In the genomic region with DNA sequence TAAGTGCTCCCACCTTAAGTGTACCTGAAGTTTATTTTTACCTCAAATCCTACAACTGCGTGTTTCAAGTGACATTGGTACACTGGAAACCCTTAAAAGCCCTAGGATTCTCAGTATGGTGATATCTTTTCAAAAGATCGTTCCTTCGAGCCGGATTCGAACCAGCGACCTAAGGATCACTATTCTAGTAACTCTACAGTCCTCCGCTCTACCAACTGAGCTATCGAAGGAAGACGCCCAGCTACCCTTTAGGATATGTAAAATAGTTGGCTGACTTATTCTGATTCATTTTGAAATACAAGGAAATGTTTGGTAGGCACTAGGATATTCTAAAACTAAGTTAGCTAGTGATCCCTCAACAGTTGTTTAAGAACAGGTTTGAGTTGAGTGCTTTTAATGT, we compare ENCODE assay signal across 8 mouse cellular contexts. TPM values are rescaled to one million over a fixed set of nuclear protein-coding genes. Genes with fewer than 3 reads are reported as not detected.
DNase-seq lines count a peak whose midpoint lies in the region; ATAC-seq and TF ChIP-seq lines count a peak whose summit lies in the region.

No protein-coding gene starts in this region.

- H3K9ac ChIP-seq in embryonic facial prominence, embryonic 13.5 days: no peak overlapping the region
- H3K9ac ChIP-seq in hindbrain, embryonic 16.5 days (ENCODE audit: low read depth, low read length): no peak overlapping the region
- H3K9ac ChIP-seq in midbrain, postnatal 0 days (replicated peaks; ENCODE audit: low read length, poor library complexity, severe bottlenecking): no peak overlapping the region

- no peak for TF ChIP-seq CTCF in midbrain, postnatal 0 days (IDR thresholded peaks at IDR 0.05)

- H3K27ac ChIP-seq in embryonic facial prominence, embryonic 13.5 days: no peak overlapping the region
- no peak overlapping the region for H3K27ac ChIP-seq in hindbrain, embryonic 16.5 days (ENCODE audit: low read depth, low read length)
- H3K27ac ChIP-seq in limb, embryonic 10.5 days: no peak overlapping the region
- H3K27ac ChIP-seq in midbrain, postnatal 0 days (ENCODE audit: low read depth, low read length): no peak overlapping the region

- H3K27me3 ChIP-seq in embryonic facial prominence, embryonic 13.5 days: no peaks in the 10 kb centered on the region
- H3K27me3 ChIP-seq in hindbrain, embryonic 16.5 days (replicated peaks; ENCODE audit: control insufficient read depth, insufficient read depth, low read length): no peaks in the 10 kb centered on the region
- H3K27me3 ChIP-seq in limb, embryonic 10.5 days (ENCODE audit: low read depth, poor library complexity, severe bottlenecking): no peaks in the 10 kb centered on the region
- no peaks in the 10 kb centered on the region for H3K27me3 ChIP-seq in midbrain, postnatal 0 days (ENCODE audit: insufficient read depth, low read length)

- ATAC-seq in embryonic facial prominence, embryonic 13.5 days (ENCODE audit: insufficient number of reproducible peaks, insufficient read depth, low FRiP score, low TSS enrichment, low read depth): no peak
- ATAC-seq in hindbrain, embryonic 16.5 days: no peak
- ATAC-seq in midbrain, postnatal 0 days (ENCODE audit: low FRiP score): no peak

- peaks cover 18% of the 10 kb centered on the region for H3K36me3 ChIP-seq in embryonic facial prominence, embryonic 13.5 days
- H3K36me3 ChIP-seq in hindbrain, embryonic 16.5 days (ENCODE audit: control insufficient read depth, insufficient read depth, low read length): peaks cover 11% of the 10 kb centered on the region
- peaks cover 20% of the 10 kb centered on the region for H3K36me3 ChIP-seq in limb, embryonic 10.5 days
- peaks cover 4% of the 10 kb centered on the region; the same call in 1 of the 2 replicates for H3K36me3 ChIP-seq in midbrain, postnatal 0 days (ENCODE audit: insufficient read depth, low read length)

- peak overlapping the region; percentile 84 for H3K4me2 ChIP-seq in embryonic facial prominence, embryonic 13.5 days
- peak overlapping the region; percentile 92 for H3K4me2 ChIP-seq in hindbrain, embryonic 16.5 days (ENCODE audit: low read length)
- H3K4me2 ChIP-seq in midbrain, postnatal 0 days (ENCODE audit: low read depth, low read length, poor library complexity, severe bottlenecking): peak overlapping the region; percentile 68

- H3K9me3 ChIP-seq in embryonic facial prominence, embryonic 13.5 days: no peaks in the 10 kb centered on the region
- no peaks in the 10 kb centered on the region for H3K9me3 ChIP-seq in hindbrain, embryonic 16.5 days (ENCODE audit: control insufficient read depth, low read length)
- no peaks in the 10 kb centered on the region for H3K9me3 ChIP-seq in limb, embryonic 10.5 days (replicated peaks)
- H3K9me3 ChIP-seq in midbrain, postnatal 0 days (ENCODE audit: low read length): no peaks in the 10 kb centered on the region

- intact Hi-C loops in heart, postnatal 14 days (cut with DNase I): no loop called here

- WGBS in embryonic facial prominence, embryonic 13.5 days: 3% methylated on average over 9 of the region's 9 CpGs
- 6% methylated on average over 9 of the region's 9 CpGs for WGBS in hindbrain, embryonic 16.5 days
- 0% methylated on average over 9 of the region's 9 CpGs for WGBS in limb, embryonic 10.5 days
- WGBS in midbrain, postnatal 0 days: 7% methylated on average over 9 of the region's 9 CpGs

- peaks cover 22% of the 10 kb centered on the region for H3K4me1 ChIP-seq in embryonic facial prominence, embryonic 13.5 days
- H3K4me1 ChIP-seq in hindbrain, embryonic 16.5 days (ENCODE audit: control insufficient read depth, insufficient read depth, low read depth, low read length): peaks cover 21% of the 10 kb centered on the region
- H3K4me1 ChIP-seq in limb, embryonic 10.5 days: peaks cover 23% of the 10 kb centered on the region
- 0 out of 2 replicates have a peak, but pooled peaks cover 3% of the 10 kb centered on the region for H3K4me1 ChIP-seq in midbrain, postnatal 0 days (ENCODE audit: insufficient read depth, low read length)

- DNase-seq in heart, adult 18-20 months: peak; percentile 70 to 74
- no peak for DNase-seq in heart, postnatal 14 days
- peak; percentile 58 for DNase-seq in adipocyte (ENCODE audit: low spot score)
- DNase-seq in limb, embryonic 10.5 days (ENCODE audit: low spot score): peak; percentile 72
- DNase-seq in midbrain, postnatal 0 days (ENCODE audit: low spot score): peak; percentile 71
- peak; percentile 86 for DNase-seq in yolk sac, embryonic 10.5 days (ENCODE audit: low spot score)

- H3K4me3 ChIP-seq in embryonic facial prominence, embryonic 13.5 days: peak overlapping the region; percentile 92
- no peak overlapping the region; the same call in 1 of the 2 replicates for H3K4me3 ChIP-seq in hindbrain, embryonic 16.5 days (ENCODE audit: low read length)
- H3K4me3 ChIP-seq in limb, embryonic 10.5 days: peak overlapping the region; percentile 28
- H3K4me3 ChIP-seq in midbrain, postnatal 0 days (ENCODE audit: low read depth, low read length): peak overlapping the region; percentile 92; the same call in 1 of the 2 replicates

RNA-seq across cellular contexts. Expression of gene Abt1, which starts 1.8 kb away (rescaled TPM):
- 1 to 10 TPM; 4.6 to 4.7 TPM for total RNA-seq in heart, adult 18-20 months (2021)
- 1 to 10 TPM; 4.5 to 5.0 TPM for total RNA-seq in heart, postnatal 14 days (2021)
- polyA plus RNA-seq in embryonic facial prominence, embryonic 13.5 days (2015; fragmentation: Nextera tagmentation; extraction: Ambion mirVana): 13.1 and 14.6 TPM in 2 replicates
- 9.8 and 10.1 TPM in 2 replicates for polyA plus RNA-seq in hindbrain, embryonic 16.5 days (2015; fragmentation: Nextera tagmentation; extraction: Ambion mirVana)
- polyA plus RNA-seq in limb, embryonic 10.5 days (2016; fragmentation: Nextera tagmentation; extraction: Ambion mirVana): 16.9 and 17.1 TPM in 2 replicates
- 4.9 and 7.3 TPM in 2 replicates for total RNA-seq in midbrain, postnatal 0 days (2014; rRNA removed)
- polyA plus RNA-seq in midbrain, postnatal 0 days (2015; fragmentation: Nextera tagmentation; extraction: Ambion mirVana): 5.2 and 6.0 TPM in 2 replicates

RNA-seq across cellular contexts. Expression of gene Btn1a1, which starts 40.2 kb away (rescaled TPM):
- total RNA-seq in heart, adult 18-20 months (2021): not detected
- not detected for total RNA-seq in heart, postnatal 14 days (2021)
- polyA plus RNA-seq in embryonic facial prominence, embryonic 13.5 days (2015; fragmentation: Nextera tagmentation; extraction: Ambion mirVana): not detected in 2 replicates
- 0.09 and 0.20 TPM in 2 replicates for polyA plus RNA-seq in hindbrain, embryonic 16.5 days (2015; fragmentation: Nextera tagmentation; extraction: Ambion mirVana)
- polyA plus RNA-seq in limb, embryonic 10.5 days (2016; fragmentation: Nextera tagmentation; extraction: Ambion mirVana): 0.08 and 0.10 TPM in 2 replicates
- 0.05 TPM in 1 of 2 replicates, not detected in the other for total RNA-seq in midbrain, postnatal 0 days (2014; rRNA removed)
- polyA plus RNA-seq in midbrain, postnatal 0 days (2015; fragmentation: Nextera tagmentation; extraction: Ambion mirVana): 0.04 and 0.07 TPM in 2 replicates

RNA-seq across cellular contexts. Expression of gene Zfp322a, which starts 56.5 kb away (rescaled TPM):
- 10 to 100 TPM; 16.7 to 17.3 TPM for total RNA-seq in heart, adult 18-20 months (2021)
- 10 to 100 TPM; 18.8 to 21.7 TPM for total RNA-seq in heart, postnatal 14 days (2021)
- polyA plus RNA-seq in embryonic facial prominence, embryonic 13.5 days (2015; fragmentation: Nextera tagmentation; extraction: Ambion mirVana): 60.5 and 63.8 TPM in 2 replicates
- polyA plus RNA-seq in hindbrain, embryonic 16.5 days (2015; fragmentation: Nextera tagmentation; extraction: Ambion mirVana): 46.2 and 48.2 TPM in 2 replicates
- polyA plus RNA-seq in limb, embryonic 10.5 days (2016; fragmentation: Nextera tagmentation; extraction: Ambion mirVana): 55.7 and 69.0 TPM in 2 replicates
- total RNA-seq in midbrain, postnatal 0 days (2014; rRNA removed): 19.7 and 32.5 TPM in 2 replicates
- 31.1 and 31.5 TPM in 2 replicates for polyA plus RNA-seq in midbrain, postnatal 0 days (2015; fragmentation: Nextera tagmentation; extraction: Ambion mirVana)

Comparison
In these comparisons a context has a peak if more than half of its experiments do, and no peak if none do; other contexts are left out.
1. DNase-seq: peak in heart, adult 18-20 months (2 of 2), adipocyte (single experiment), limb, embryonic 10.5 days (single experiment), midbrain, postnatal 0 days (single experiment) and yolk sac, embryonic 10.5 days (single experiment); none in heart, postnatal 14 days (0 of 2).
2. Peak in every context shown above with its lines, with median percentiles within 50 percentile points of each other: H3K4me2 ChIP-seq.